Mouse (Mus musculus) brain, embryonic 14.5 days (tissue): ENCODE data around the gene Pde6c.

Experiments
- CTCF ChIP-seq: fragments of 200-500 bp; IDR thresholded peaks from 2 replicates; pipeline ENCODE4 v1.5.1; 2012; ENCODE audit warnings: inconsistent platforms, mild to moderate bottlenecking, moderate library complexity, borderline replicate concordance; ENCODE audit not compliant: insufficient read depth, insufficient read length; ENCODE audit errors: extremely low read depth
- POLR2A ChIP-seq: fragments of 200-500 bp; IDR thresholded peaks from 2 replicates; pipeline ENCODE4 v1.6.1; 2012; ENCODE audit warnings: mild to moderate bottlenecking, inconsistent platforms, borderline replicate concordance; ENCODE audit not compliant: poor library complexity, insufficient read depth, insufficient read length, severe bottlenecking; ENCODE audit errors: extremely low read depth

- TF ChIP-seq POLR2A (no peak), CTCF (no peak)
Measured at GRCm38 (mm10) chr19:38082931-38083525, 49.6 kb upstream of the Pde6c start.
